Mouse (Mus musculus): ENCODE results near the gene Chmp2b. TPM values are rescaled to one million over a fixed set of nuclear protein-coding genes. Genes with fewer than 3 reads are reported as not detected.

Chmp2b gene
- total and polyA plus RNA-seq, 3 experiments, result 28.2 to 70.4 (median 50.3) TPM

GRCm38 (mm10) chr16:65561963-65562863, at the start of gene Chmp2b (continued):
- no peak; the same call in 1 of the 2 replicates for TF ChIP-seq SIN3A (IDR thresholded peaks at IDR 0.05; ENCODE audit: low read length)

DNA sequence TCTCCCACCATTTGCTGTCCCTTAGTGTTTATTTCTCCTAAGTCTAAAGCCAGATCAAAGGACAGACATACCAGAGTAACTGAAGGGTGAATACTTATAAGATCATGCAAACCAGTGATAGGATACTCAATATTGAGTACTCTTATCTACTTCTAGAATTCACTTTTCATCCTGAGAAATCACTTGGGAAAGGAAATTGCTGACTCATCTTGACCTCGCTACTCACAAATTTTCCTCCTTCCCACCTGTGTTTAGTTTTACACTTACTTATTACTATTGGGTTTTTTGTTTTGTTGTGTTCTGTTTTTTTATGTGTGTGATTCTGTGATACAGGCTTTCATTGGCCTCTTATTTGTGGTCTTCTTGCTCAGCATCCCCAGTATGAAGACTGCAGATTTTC, 49.2 kb upstream of the Chmp2b start:
- dilution Hi-C loops (cut with MboI; ENCODE audit: extremely low pct_ligation_motif_present, extremely low pct_unique_long_range_greater_than_20kb, low sequenced_read_pairs) (no loop called here), in situ Hi-C loops (cut with MboI; ENCODE audit: low pct_ligation_motif_present, low pct_unique_long_range_greater_than_20kb, low sequenced_read_pairs) (no loop called here)
- H3K27ac ChIP-seq (ENCODE audit: insufficient read depth, low read depth), result no peak overlapping the region
- no peaks in the 10 kb centered on the region for H3K27me3 ChIP-seq (replicated peaks)
- no peak overlapping the region for H3K4me3 ChIP-seq (replicated peaks in 1 of 3; ENCODE audit: low read depth in 2 of 3, low read length in 2 of 3, poor library complexity in 1 of 3)
- H3K79me2 ChIP-seq (replicated peaks; ENCODE audit: control insufficient read depth, extremely low read depth, insufficient read depth, poor library complexity, severe bottlenecking), result no peaks in the 10 kb centered on the region
- no peak overlapping the region for H3K4me2 ChIP-seq (ENCODE audit: insufficient read depth, low read depth, poor library complexity, severe bottlenecking)
- H3K36me3 ChIP-seq (replicated peaks in 1 of 2; ENCODE audit: control insufficient read depth in 1 of 2, insufficient read depth in 1 of 2, low read length in 1 of 2), result no peaks in the 10 kb centered on the region
- no peaks in the 10 kb centered on the region for H3K9me3 ChIP-seq (replicated peaks; ENCODE audit: low read length)
- no peak overlapping the region for H3K9ac ChIP-seq (ENCODE audit: insufficient read depth, low read depth)
- DNase-seq (ENCODE audit: extremely low read depth), result no peak
- TF ChIP-seq TBP (conservative IDR thresholded peaks at IDR 0.05; ENCODE audit: low read depth, low read length) (no peak), MAFK (IDR thresholded peaks at IDR 0.05; ENCODE audit: insufficient replicate concordance, low read length) (peak; percentile 70; the same call in 1 of the 2 replicates), UBTF (IDR thresholded peaks at IDR 0.05; ENCODE audit: low read depth, low read length) (no peak), ZMIZ1 (IDR thresholded peaks at IDR 0.05; ENCODE audit: low read depth, low read length) (no peak), BHLHE40 (IDR thresholded peaks at IDR 0.05; ENCODE audit: low read depth, low read length) (no peak), NELFE (IDR thresholded peaks at IDR 0.05; ENCODE audit: low read depth, low read length) (no peak)
- peaks cover 0 to 14% of the 10 kb centered on the region in 2 experiments; a peak in 1 of 4 replicates for H3K4me1 ChIP-seq (ENCODE audit: control insufficient read depth in 1 of 2, insufficient read depth in 2 of 2)

GRCm38 (mm10) chr16:65600798-65601197, 38.3 kb upstream of the Chmp2b start:
- peak; percentile 42 for DNase-seq (ENCODE audit: extremely low read depth)
- Histone ChIP-seq H3K4me2 (ENCODE audit: insufficient read depth, low read depth, poor library complexity, severe bottlenecking) (no peak overlapping the region), H3K9me3 (replicated peaks; ENCODE audit: low read length) (no peaks in the 10 kb centered on the region), H3K9ac (ENCODE audit: insufficient read depth, low read depth) (no peak overlapping the region), H3K4me1 (ENCODE audit: control insufficient read depth in 1 of 2, insufficient read depth in 2 of 2) (peaks cover 0 to 5% of the 10 kb centered on the region in 2 experiments; a peak in 1 of 4 replicates), H3K79me2 (replicated peaks; ENCODE audit: control insufficient read depth, extremely low read depth, insufficient read depth, poor library complexity, severe bottlenecking) (no peaks in the 10 kb centered on the region), H3K27me3 (replicated peaks) (no peaks in the 10 kb centered on the region), H3K27ac (ENCODE audit: insufficient read depth, low read depth) (no peak overlapping the region), H3K36me3 (replicated peaks in 1 of 2; ENCODE audit: control insufficient read depth in 1 of 2, insufficient read depth in 1 of 2, low read length in 1 of 2) (no peaks in the 10 kb centered on the region), H3K4me3 (replicated peaks in 1 of 3; ENCODE audit: low read depth in 2 of 3, low read length in 2 of 3, poor library complexity in 1 of 3) (no peak overlapping the region)
- in situ Hi-C loops (cut with MboI; ENCODE audit: low pct_ligation_motif_present, low pct_unique_long_range_greater_than_20kb, low sequenced_read_pairs), result no loop called here
- dilution Hi-C loops (cut with MboI; ENCODE audit: extremely low pct_ligation_motif_present, extremely low pct_unique_long_range_greater_than_20kb, low sequenced_read_pairs), result no loop called here
- TF ChIP-seq IRF4 (IDR thresholded peaks at IDR 0.05; ENCODE audit: low read depth, low read length) (peak; percentile 84), HCFC1 (IDR thresholded peaks at IDR 0.05; ENCODE audit: low read depth, low read length) (no peak), MEF2A (IDR thresholded peaks at IDR 0.05; ENCODE audit: borderline replicate concordance, low read depth, low read length) (no peak), KAT2A (IDR thresholded peaks at IDR 0.05; ENCODE audit: insufficient replicate concordance, low read length) (no peak), ETS1 (conservative IDR thresholded peaks at IDR 0.05; ENCODE audit: low read depth, low read length) (peak; percentile 34; the same call in 1 of the 2 replicates), UBTF (IDR thresholded peaks at IDR 0.05; ENCODE audit: low read depth, low read length) (no peak), CTCF (conservative IDR thresholded peaks at IDR 0.05 in 1 of 2, IDR thresholded peaks at IDR 0.05 in 1 of 2; ENCODE audit: low read depth in 2 of 2, low read length in 2 of 2) (no peak), USF2 (conservative IDR thresholded peaks at IDR 0.05; ENCODE audit: low read depth, low read length) (no peak), ZKSCAN1 (IDR thresholded peaks at IDR 0.05; ENCODE audit: borderline replicate concordance, low read depth, low read length) (no peak), POLR2A (IDR thresholded peaks at IDR 0.05; ENCODE audit: low read depth, low read length) (no peak), MYC (IDR thresholded peaks at IDR 0.05; ENCODE audit: low read depth, low read length) (no peak), JUN (IDR thresholded peaks at IDR 0.05; ENCODE audit: insufficient read depth, low read depth, low read length) (peak; percentile 57; the same call in 1 of the 2 replicates), USF1 (IDR thresholded peaks at IDR 0.05; ENCODE audit: low read depth, low read length) (no peak), E2F4 (IDR thresholded peaks at IDR 0.05; ENCODE audit: insufficient replicate concordance, low read depth, low read length) (no peak), SMC3 (IDR thresholded peaks at IDR 0.05; ENCODE audit: low read depth, low read length) (no peak), TCF12 (IDR thresholded peaks at IDR 0.05; ENCODE audit: low read depth, low read length) (no peak), BHLHE40 (IDR thresholded peaks at IDR 0.05; ENCODE audit: low read depth, low read length) (no peak), ZC3H11A (IDR thresholded peaks at IDR 0.05; ENCODE audit: low read depth, low read length) (no peak), JUND (conservative IDR thresholded peaks at IDR 0.05; ENCODE audit: low read depth, low read length) (peak; percentile 38), ELF1 (IDR thresholded peaks at IDR 0.05; ENCODE audit: low read depth, low read length) (no peak), RAD21 (IDR thresholded peaks at IDR 0.05; ENCODE audit: low read depth, low read length) (no peak), MAX (IDR thresholded peaks at IDR 0.05; ENCODE audit: low read length) (no peak), GABPA (IDR thresholded peaks at IDR 0.05; ENCODE audit: insufficient replicate concordance, low read depth, low read length) (no peak), PAX5 (IDR thresholded peaks at IDR 0.05; ENCODE audit: low read length) (no peak)
